Mouse (Mus musculus) forebrain, embryonic 13.5 days (tissue): ENCODE results near the gene Uri1. TPM values are rescaled to one million over a fixed set of nuclear protein-coding genes. Genes with fewer than 3 reads are reported as not detected.

Experiments used
- ATAC-seq: fragments of 200-750 bp; cut with Nextera tagmentation; 2 replicates; pipeline ENCODE4 v1.8.0; 2017
- H3K27ac ChIP-seq: fragments of 300-500 bp; sonication (generic); 2 replicates; pipeline ENCODE4 v1.5.1; 2015; ENCODE audit warnings: inconsistent platforms, mild to moderate bottlenecking, moderate library complexity
- H3K27me3 ChIP-seq: fragments of 300-500 bp; sonication (generic); 2 replicates; pipeline ENCODE4 v1.6.1; 2015; ENCODE audit warnings: mild to moderate bottlenecking, inconsistent platforms
- H3K36me3 ChIP-seq: fragments of 300-500 bp; sonication (generic); 2 replicates; pipeline ENCODE4 v1.6.1; 2015; ENCODE audit warnings: mild to moderate bottlenecking, inconsistent platforms; ENCODE audit not compliant: poor library complexity, severe bottlenecking
- H3K4me1 ChIP-seq: fragments of 300-500 bp; sonication (generic); 2 replicates; pipeline ENCODE4 v1.6.1; 2015; ENCODE audit warnings: inconsistent platforms
- H3K4me2 ChIP-seq: fragments of 300-500 bp; sonication (generic); 2 replicates; pipeline ENCODE4 v1.6.1; 2015; ENCODE audit warnings: inconsistent platforms, mild to moderate bottlenecking, moderate library complexity
- H3K4me3 ChIP-seq: fragments of 300-500 bp; sonication (generic); 2 replicates; pipeline ENCODE4 v1.5.1; 2015; ENCODE audit warnings: mild to moderate bottlenecking, inconsistent platforms
- H3K9ac ChIP-seq: fragments of 300-500 bp; sonication (generic); 2 replicates; pipeline ENCODE4 v1.6.1; 2015; ENCODE audit warnings: mild to moderate bottlenecking, inconsistent platforms
- H3K9me3 ChIP-seq: fragments of 300-500 bp; sonication (generic); replicated peaks from 2 replicates; pipeline ENCODE4 v1.6.1; 2016; ENCODE audit warnings: inconsistent platforms
- WGBS: fragments of 180-500 bp; shearing (Covaris S2); methylation state at CpG from one replicate; pipeline ENCODE4 v1.1.7; 2015; 5-methylcytosine and 5-hydroxymethylcytosine counted together
- polyA plus RNA-seq: library from polyadenylated mRNA; unstranded; fragments of >200 nt; fragmentation: Nextera tagmentation; extraction: Ambion mirVana; gene quantifications from 2 replicates; pipeline ENCODE4 v1.2.1, GENCODE M21; 2015

The Uri1 gene
- polyA plus RNA-seq, 1 experiment from 2014 or later = 35.0 TPM

GRCm38 (mm10) chr7:38031183-38031582 lies 7.8 kb upstream of the Uri1 start:
- Histone ChIP-seq H3K27me3 (no peaks in the 10 kb centered on the region), H3K4me2 (no peak overlapping the region), H3K27ac (no peak overlapping the region), H3K9me3 (no peaks in the 10 kb centered on the region), H3K9ac (no peak overlapping the region), H3K36me3 (no peaks in the 10 kb centered on the region), H3K4me3 (no peak overlapping the region), H3K4me1 (no peaks in the 10 kb centered on the region)
- WGBS = 87% methylated on average over 4 of the region's 4 CpGs
- ATAC-seq = no peak

- H3K4me1 ChIP-seq = no peaks in the 10 kb centered on the region
- H3K4me2 ChIP-seq = no peak overlapping the region
- WGBS = 42% methylated on average over 6 of the region's 6 CpGs
- no peak overlapping the region for H3K9ac ChIP-seq
- ATAC-seq = no peak
- H3K36me3 ChIP-seq = no peaks in the 10 kb centered on the region
- no peak overlapping the region for H3K27ac ChIP-seq
- H3K4me3 ChIP-seq = no peak overlapping the region
- H3K27me3 ChIP-seq = no peaks in the 10 kb centered on the region
- H3K9me3 ChIP-seq = no peaks in the 10 kb centered on the region
Observed at GRCm38 (mm10) chr7:38030606-38031005, 7.3 kb upstream of the Uri1 start.

- no peak for ATAC-seq
- H3K9ac ChIP-seq = no peak overlapping the region
- no peaks in the 10 kb centered on the region for H3K36me3 ChIP-seq
Observed at GRCm38 (mm10) chr7:38029986-38030385, 6.6 kb upstream of the Uri1 start.

GRCm38 (mm10) chr7:38029083-38029482 lies 5.7 kb upstream of the Uri1 start:
- H3K9ac ChIP-seq = no peak overlapping the region
- H3K36me3 ChIP-seq = no peaks in the 10 kb centered on the region
- 71% methylated on average over 5 of the region's 5 CpGs for WGBS
- no peak overlapping the region for H3K27ac ChIP-seq
- no peak overlapping the region for H3K4me3 ChIP-seq
- H3K4me2 ChIP-seq = no peak overlapping the region
- H3K4me1 ChIP-seq = no peaks in the 10 kb centered on the region
- no peak for ATAC-seq
- no peaks in the 10 kb centered on the region for H3K27me3 ChIP-seq
- H3K9me3 ChIP-seq = no peaks in the 10 kb centered on the region

More at GRCm38 (mm10) chr7:38029986-38030385, 6.6 kb upstream of the Uri1 start:
- WGBS = 60% methylated on average over 2 of the region's 2 CpGs
- Histone ChIP-seq H3K4me2 (no peak overlapping the region), H3K4me1 (no peaks in the 10 kb centered on the region), H3K27me3 (no peaks in the 10 kb centered on the region), H3K27ac (no peak overlapping the region), H3K4me3 (no peak overlapping the region), H3K9me3 (no peaks in the 10 kb centered on the region)

GRCm38 (mm10) chr7:38027940-38028600 lies 4.7 kb upstream of the Uri1 start:
- Histone ChIP-seq H3K9me3 (no peaks in the 10 kb centered on the region), H3K27ac (no peak overlapping the region), H3K4me3 (no peak overlapping the region), H3K36me3 (no peaks in the 10 kb centered on the region), H3K9ac (no peak overlapping the region), H3K27me3 (no peaks in the 10 kb centered on the region), H3K4me2 (no peak overlapping the region), H3K4me1 (no peaks in the 10 kb centered on the region)
- no peak for ATAC-seq
- WGBS = 89% methylated on average over 7 of the region's 7 CpGs

GRCm38 (mm10) chr7:38024839-38025238 lies 1.5 kb upstream of the Uri1 start:
- Histone ChIP-seq H3K4me2 (no peak overlapping the region), H3K4me1 (no peaks in the 10 kb centered on the region), H3K27ac (no peak overlapping the region), H3K4me3 (no peak overlapping the region), H3K9me3 (no peaks in the 10 kb centered on the region), H3K9ac (no peak overlapping the region), H3K36me3 (no peaks in the 10 kb centered on the region), H3K27me3 (no peaks in the 10 kb centered on the region; the same call in 1 of the 2 replicates)
- ATAC-seq = no peak
- WGBS = 84% methylated on average over 4 of the region's 4 CpGs

- peak overlapping the region; percentile 91 for H3K4me3 ChIP-seq
- H3K9me3 ChIP-seq = no peaks in the 10 kb centered on the region
- no peak overlapping the region for H3K27ac ChIP-seq
- H3K4me2 ChIP-seq = peak overlapping the region; percentile 73
- peak overlapping the region; percentile 86 for H3K9ac ChIP-seq
- ATAC-seq = peak; percentile 48
- peaks cover 18% of the 10 kb centered on the region; the same call in 1 of the 2 replicates for H3K4me1 ChIP-seq
- no peaks in the 10 kb centered on the region for H3K36me3 ChIP-seq
- 42% methylated on average over 2 of the region's 2 CpGs for whole genome bisulfite sequencing
- H3K27me3 ChIP-seq = no peaks in the 10 kb centered on the region; the same call in 1 of the 2 replicates
Observed at GRCm38 (mm10) chr7:38019770-38020169, 3.6 kb downstream of the Uri1 start.

GRCm38 (mm10) chr7:38019369-38019749 lies 4.0 kb downstream of the Uri1 start:
- WGBS = under 1% methylated on average over 32 of the region's 49 CpGs
- peak overlapping the region; percentile 87 for H3K27ac ChIP-seq
- H3K9ac ChIP-seq = peak overlapping the region; percentile 86
- H3K9me3 ChIP-seq = no peaks in the 10 kb centered on the region
- H3K4me1 ChIP-seq = peaks cover 18% of the 10 kb centered on the region; the same call in 1 of the 2 replicates
- H3K4me2 ChIP-seq = peak overlapping the region; percentile 73
- H3K36me3 ChIP-seq = no peaks in the 10 kb centered on the region
- H3K27me3 ChIP-seq = no peaks in the 10 kb centered on the region; the same call in 1 of the 2 replicates
- peak overlapping the region; percentile 91 for H3K4me3 ChIP-seq
- ATAC-seq = peak; percentile 96

GRCm38 (mm10) chr7:38018416-38019368 lies 4.7 kb downstream of the Uri1 start:
- Histone ChIP-seq H3K27me3 (no peaks in the 10 kb centered on the region; the same call in 1 of the 2 replicates), H3K36me3 (no peaks in the 10 kb centered on the region), H3K9me3 (no peaks in the 10 kb centered on the region), H3K4me1 (peaks cover 18% of the 10 kb centered on the region; the same call in 1 of the 2 replicates), H3K4me2 (peak overlapping the region; percentile 73), H3K4me3 (peak overlapping the region; percentile 91), H3K27ac (peak overlapping the region; percentile 87), H3K9ac (peak overlapping the region; percentile 86)
- ATAC-seq = peak; percentile 83
- under 1% methylated on average over 67 of the region's 67 CpGs for WGBS

- Histone ChIP-seq H3K4me2 (no peak overlapping the region), H3K4me3 (no peak overlapping the region), H3K4me1 (peaks cover 18% of the 10 kb centered on the region; the same call in 1 of the 2 replicates), H3K9ac (no peak overlapping the region), H3K27ac (no peak overlapping the region), H3K36me3 (no peaks in the 10 kb centered on the region), H3K9me3 (no peaks in the 10 kb centered on the region), H3K27me3 (no peaks in the 10 kb centered on the region)
- 74% methylated on average over 5 of the region's 5 CpGs for WGBS
- no peak for ATAC-seq
Observed at GRCm38 (mm10) chr7:38015356-38015755, 8.0 kb downstream of the Uri1 start.

- 85% methylated on average over 3 of the region's 3 CpGs for WGBS
- no peak overlapping the region for H3K27ac ChIP-seq
- H3K9ac ChIP-seq = no peak overlapping the region
- H3K27me3 ChIP-seq = no peaks in the 10 kb centered on the region
- H3K4me2 ChIP-seq = no peak overlapping the region
- peaks cover 18% of the 10 kb centered on the region; the same call in 1 of the 2 replicates for H3K4me1 ChIP-seq
- no peak overlapping the region for H3K4me3 ChIP-seq
- no peaks in the 10 kb centered on the region for H3K36me3 ChIP-seq
- ATAC-seq = no peak
- no peaks in the 10 kb centered on the region for H3K9me3 ChIP-seq
Observed at GRCm38 (mm10) chr7:38013946-38014345, 9.4 kb downstream of the Uri1 start.

- Histone ChIP-seq H3K27me3 (no peaks in the 10 kb centered on the region), H3K36me3 (no peaks in the 10 kb centered on the region), H3K9me3 (no peaks in the 10 kb centered on the region), H3K4me2 (no peak overlapping the region), H3K4me1 (peaks cover 19% of the 10 kb centered on the region), H3K27ac (no peak overlapping the region), H3K9ac (no peak overlapping the region), H3K4me3 (no peak overlapping the region)
- WGBS = 98% methylated on average over 4 of the region's 4 CpGs
- ATAC-seq = no peak
Observed at GRCm38 (mm10) chr7:38012811-38013210, 10.5 kb downstream of the Uri1 start.
